Mouse (Mus musculus) intestine, postnatal 0 days (tissue): ENCODE data around the gene Edc3. TPM values are rescaled to one million over a fixed set of nuclear protein-coding genes. Genes with fewer than 3 reads are reported as not detected.
"Not testable (repeated sequence)": the region's sequence is repeated elsewhere in the genome, so short reads cannot be mapped to it uniquely, and the experiment has no call there.

Experiments used
- ATAC-seq: fragments of 200-750 bp; cut with Nextera tagmentation; 2 replicates; pipeline ENCODE4 v1.8.0; 2017; ENCODE audit warnings: mild to moderate bottlenecking, moderate TSS enrichment, moderate library complexity
- H3K27ac ChIP-seq: fragments of 300-500 bp; sonication (generic); 2 replicates; pipeline ENCODE4 v1.5.1; 2014; ENCODE audit warnings: mild to moderate bottlenecking, low read depth, low read length, moderate library complexity
- H3K27me3 ChIP-seq: fragments of 300-500 bp; sonication (generic); replicated peaks from 2 replicates; pipeline ENCODE4 v1.6.1; 2014; ENCODE audit warnings: low read length, mixed read lengths; ENCODE audit not compliant: control insufficient read depth, insufficient read depth
- H3K36me3 ChIP-seq: fragments of 300-500 bp; sonication (generic); 2 replicates; pipeline ENCODE4 v1.6.1; 2014; ENCODE audit warnings: mild to moderate bottlenecking, moderate library complexity; ENCODE audit not compliant: control insufficient read depth, insufficient read depth
- H3K4me1 ChIP-seq: fragments of 300-500 bp; sonication (generic); replicated peaks from 2 replicates; pipeline ENCODE4 v1.6.1; 2014; ENCODE audit warnings: antibody characterized with exemption, low read length, mixed read lengths; ENCODE audit not compliant: control insufficient read depth, insufficient read depth
- H3K4me2 ChIP-seq: fragments of 300-500 bp; sonication (generic); replicated peaks from 2 replicates; pipeline ENCODE4 v1.6.1; 2014; ENCODE audit warnings: low read depth, mild to moderate bottlenecking, moderate library complexity
- H3K4me3 ChIP-seq: fragments of 300-500 bp; sonication (generic); 2 replicates; pipeline ENCODE4 v1.5.1; 2014; ENCODE audit warnings: low read depth, low read length
- H3K9ac ChIP-seq: fragments of 300-500 bp; sonication (generic); 2 replicates; pipeline ENCODE4 v1.6.1; 2014; ENCODE audit warnings: mild to moderate bottlenecking, low read depth, low read length
- H3K9me3 ChIP-seq: fragments of 300-500 bp; sonication (generic); 2 replicates; pipeline ENCODE4 v1.6.1; 2016; ENCODE audit warnings: mixed run types; ENCODE audit not compliant: control insufficient read depth
- CTCF ChIP-seq: sonication (generic); IDR thresholded peaks from 2 replicates; pipeline ENCODE4 v1.5.1; 2016; ENCODE audit warnings: low read depth, mild to moderate bottlenecking, control low read depth, antibody characterized with exemption, moderate library complexity
- WGBS: fragments of 180-500 bp; shearing (Covaris S2); extraction: QIAGEN DNeasy Blood & Tissue Kit; methylation state at CpG from one replicate; pipeline ENCODE4 v1.1.7; 2014; 5-methylcytosine and 5-hydroxymethylcytosine counted together
- polyA plus RNA-seq: library from polyadenylated mRNA; unstranded; fragments of >200 nt; fragmentation: Nextera tagmentation; extraction: Ambion mirVana; gene quantifications from 2 replicates; pipeline ENCODE4 v1.2.1, GENCODE M21; 2015

Gene Edc3
- polyA plus RNA-seq, 1 experiment from 2014 or later, result 12.3 TPM

DNA sequence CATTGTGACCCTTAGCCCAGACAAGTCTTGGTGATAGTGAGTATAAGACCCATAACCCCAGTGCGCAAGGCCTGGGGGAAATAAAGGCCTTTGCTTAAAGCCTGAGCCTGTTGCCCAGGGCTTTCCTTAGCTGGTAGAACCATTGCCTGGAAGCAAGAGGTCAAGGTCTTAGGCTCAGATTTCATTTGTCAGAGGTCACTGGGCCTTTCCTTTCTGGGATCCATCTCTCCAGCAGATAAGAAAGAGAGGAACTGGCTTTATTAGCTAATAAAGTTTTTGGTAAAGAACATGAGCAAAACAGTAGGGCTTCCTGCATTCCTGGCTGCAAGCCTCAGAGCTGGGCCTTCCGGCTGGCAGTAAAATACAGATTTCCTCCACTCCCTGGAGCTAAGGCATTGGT lies 14.2 kb upstream of the Edc3 start:
- H3K4me2 ChIP-seq, result no peak overlapping the region
- no peaks in the 10 kb centered on the region for H3K27me3 ChIP-seq
- no peak overlapping the region for H3K27ac ChIP-seq
- no peak for ATAC-seq
- no peaks in the 10 kb centered on the region for H3K36me3 ChIP-seq
- H3K9ac ChIP-seq, result no peak overlapping the region
- no peaks in the 10 kb centered on the region for H3K9me3 ChIP-seq
- 90% methylated on average over 2 of the region's 2 CpGs for WGBS
- no peak overlapping the region for H3K4me3 ChIP-seq
- no peak for TF ChIP-seq CTCF
- no peaks in the 10 kb centered on the region for H3K4me1 ChIP-seq

DNA sequence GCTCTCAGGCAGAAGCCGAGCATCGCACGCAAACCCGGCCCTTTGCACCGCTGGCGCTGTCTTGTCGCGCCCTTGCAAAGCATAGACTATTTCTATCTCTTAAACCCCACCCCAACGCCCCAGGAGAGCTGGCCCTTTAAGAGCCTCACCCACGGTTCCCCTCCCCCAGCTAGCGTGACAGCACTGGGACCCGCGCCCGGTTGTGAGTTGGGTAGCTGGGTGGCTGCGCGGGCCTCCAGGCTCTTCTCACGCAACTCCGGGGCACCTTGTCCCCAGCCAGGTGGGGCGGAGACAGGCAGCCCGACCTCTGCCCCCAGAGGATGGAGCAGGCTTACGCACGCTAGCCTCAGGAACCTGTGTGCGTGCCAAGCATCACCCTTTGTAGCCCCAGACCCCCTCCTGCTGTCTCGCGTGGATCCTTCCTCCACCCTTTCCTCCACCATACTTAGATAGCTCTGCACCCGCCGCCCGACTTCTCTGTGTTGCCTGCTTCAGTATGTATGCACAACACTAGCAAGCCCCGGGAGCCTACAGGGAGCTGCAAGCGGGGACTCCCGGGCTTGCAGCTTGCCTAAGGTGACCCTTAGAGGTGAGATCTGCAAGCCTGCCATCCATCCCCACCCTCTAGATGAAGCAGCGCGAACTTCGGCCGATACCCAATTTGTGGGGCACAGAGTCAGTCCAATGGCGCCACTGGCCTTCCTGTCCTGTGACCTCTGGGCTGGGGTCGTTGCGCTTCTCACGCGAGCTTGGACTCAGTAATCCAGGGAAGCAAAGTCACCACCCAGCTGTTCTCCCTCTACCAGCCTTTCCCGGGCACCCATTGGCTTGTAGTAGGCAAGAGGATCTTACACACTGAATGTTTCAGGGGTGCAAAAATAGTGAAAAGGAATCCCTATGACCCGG lies 11.7 kb upstream of the Edc3 start:
- Histone ChIP-seq H3K4me2 (peak overlapping the region; percentile 71), H3K4me3 (peak overlapping the region; percentile 37), H3K4me1 (no peaks in the 10 kb centered on the region), H3K9ac (peak overlapping the region; percentile 35; the same call in 1 of the 2 replicates), H3K36me3 (no peaks in the 10 kb centered on the region), H3K9me3 (no peaks in the 10 kb centered on the region), H3K27ac (no peak overlapping the region), H3K27me3 (no peaks in the 10 kb centered on the region)
- 4% methylated on average over 42 of the region's 42 CpGs for WGBS
- peak; percentile 34 for TF ChIP-seq CTCF
- ATAC-seq, result peak; percentile 66

- Histone ChIP-seq H3K4me1 (no peaks in the 10 kb centered on the region), H3K27ac (no peak overlapping the region), H3K9me3 (no peaks in the 10 kb centered on the region), H3K4me2 (no peak overlapping the region), H3K9ac (no peak overlapping the region), H3K36me3 (no peaks in the 10 kb centered on the region), H3K4me3 (no peak overlapping the region), H3K27me3 (no peaks in the 10 kb centered on the region)
- no peak for TF ChIP-seq CTCF
- WGBS, result 37% methylated on average over 4 of the region's 4 CpGs
- ATAC-seq, result no peak
These were observed 11.0 kb upstream of the Edc3 start for GRCm38 (mm10) chr9:57697380-57697779.

GRCm38 (mm10) chr9:57698466-57699150 lies 9.7 kb upstream of the Edc3 start:
- Histone ChIP-seq H3K27me3 (no peaks in the 10 kb centered on the region), H3K4me3 (no peak overlapping the region), H3K9me3 (no peaks in the 10 kb centered on the region), H3K4me1 (no peaks in the 10 kb centered on the region), H3K4me2 (no peak overlapping the region), H3K36me3 (no peaks in the 10 kb centered on the region), H3K27ac (no peak overlapping the region), H3K9ac (no peak overlapping the region)
- TF ChIP-seq CTCF, result no peak
- no peak for ATAC-seq
- 66% methylated on average over 1 of the region's 1 CpGs for WGBS

- Histone ChIP-seq H3K36me3 (no peaks in the 10 kb centered on the region), H3K4me2 (no peak overlapping the region), H3K9me3 (0 out of 2 replicates have a peak, but pooled peaks cover 3% of the 10 kb centered on the region), H3K4me1 (peaks cover 4% of the 10 kb centered on the region; the same call in 1 of the 2 replicates), H3K27ac (no peak overlapping the region), H3K9ac (no peak overlapping the region), H3K4me3 (no peak overlapping the region), H3K27me3 (no peaks in the 10 kb centered on the region)
- no peak for ATAC-seq
- no peak for TF ChIP-seq CTCF
- WGBS, result 91% methylated on average over 3 of the region's 3 CpGs
These were observed 1.8 kb upstream of the Edc3 start for GRCm38 (mm10) chr9:57706496-57706895.

- WGBS, result 2% methylated on average over 35 of the region's 39 CpGs
- 0 out of 2 replicates have a peak, but pooled peaks cover 3% of the 10 kb centered on the region for H3K9me3 ChIP-seq
- H3K36me3 ChIP-seq, result peaks cover 6% of the 10 kb centered on the region; the same call in 1 of the 2 replicates
- H3K27ac ChIP-seq, result peak overlapping the region; percentile 90
- H3K4me1 ChIP-seq, result peaks cover 4% of the 10 kb centered on the region; the same call in 1 of the 2 replicates
- no peaks in the 10 kb centered on the region for H3K27me3 ChIP-seq
- H3K4me2 ChIP-seq, result peak overlapping the region; percentile 76
- no peak for TF ChIP-seq CTCF
- H3K4me3 ChIP-seq, result peak overlapping the region; percentile 87
- peak overlapping the region; percentile 95 for H3K9ac ChIP-seq
- peak; percentile 76 for ATAC-seq
These were observed 457 bp downstream of the Edc3 start for GRCm38 (mm10) chr9:57708720-57709274.

DNA sequence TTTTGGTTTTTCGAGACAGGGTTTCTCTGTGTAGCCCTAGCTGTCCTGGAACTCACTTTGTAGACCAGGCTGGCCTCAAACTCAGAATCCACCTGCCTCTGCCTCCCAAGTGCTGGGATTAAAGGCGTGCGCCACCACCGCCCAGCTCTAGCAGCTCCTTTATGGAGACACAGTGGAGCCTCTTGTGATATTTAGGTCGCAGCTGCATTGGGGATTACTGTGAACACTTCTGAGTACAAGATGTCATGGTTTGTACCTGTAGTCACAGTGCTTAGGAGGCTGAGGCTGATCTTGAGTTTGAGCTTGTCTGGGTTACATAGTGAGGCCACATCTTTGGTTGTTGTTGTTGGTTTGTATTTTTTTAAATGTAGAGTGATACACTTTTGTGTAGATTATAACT lies 1.9 kb downstream of the Edc3 start:
- not testable (repeated sequence) for H3K9ac ChIP-seq, H3K4me2 ChIP-seq, ATAC-seq, H3K9me3 ChIP-seq, H3K4me3 ChIP-seq, H3K4me1 ChIP-seq, H3K27ac ChIP-seq, H3K27me3 ChIP-seq
- H3K36me3 ChIP-seq, result peaks cover 17% of the 10 kb centered on the region
- WGBS, result 92% methylated on average over 4 of the region's 5 CpGs
